26 mouse cellular contexts compared by ENCODE assay signal in the genomic region with DNA sequence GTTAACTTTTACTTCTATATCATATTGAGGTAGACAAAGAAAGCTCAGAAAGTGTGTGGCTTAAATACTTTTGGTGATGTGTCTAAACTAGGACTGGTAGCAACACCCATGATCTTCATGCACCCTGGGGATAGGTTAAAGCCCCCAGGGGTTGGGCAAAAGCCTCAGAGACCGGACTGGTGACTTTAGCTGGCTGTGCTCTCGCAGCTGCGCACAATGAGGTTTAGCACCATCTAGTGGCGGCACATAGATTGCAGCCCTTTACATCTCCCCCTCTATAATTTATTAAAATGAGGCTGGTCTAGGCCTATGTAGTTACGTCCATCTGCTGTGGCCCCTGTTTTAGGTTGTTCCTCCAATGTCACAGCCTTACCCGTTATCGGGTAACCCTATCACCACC. TPM values are rescaled to one million over a fixed set of nuclear protein-coding genes. Genes with fewer than 3 reads are reported as not detected.
DNase-seq lines count a peak whose midpoint lies in the region; ATAC-seq and TF ChIP-seq lines count a peak whose summit lies in the region.
"Not testable (repeated sequence)": the region's sequence is repeated elsewhere in the genome, so short reads cannot be mapped to it uniquely, and the experiment has no call there.
"Had no signal": no experiment of that assay in that cellular context is flagged by ENCODE, and none has a peak within 500 bp of the region (broad histone marks: within the 10 kb centered on the region; RNA-seq: fewer than 3 reads in every experiment).

No protein-coding gene starts in this region.

- TF ChIP-seq EP300 in MEL (IDR thresholded peaks at IDR 0.05; ENCODE audit: low read depth in 1 of 2, low read length in 2 of 2); heart, adult 2 months (IDR thresholded peaks at IDR 0.05; ENCODE audit: insufficient read depth, low read depth, low read length); liver, embryonic 14.5 days (IDR thresholded peaks at IDR 0.05; ENCODE audit: low read depth); lung, postnatal 0 days (IDR thresholded peaks at IDR 0.05): not testable (repeated sequence)

- not testable (repeated sequence) for H3K4me2 ChIP-seq in intestine, postnatal 0 days (replicated peaks; ENCODE audit: low read depth); liver, embryonic 14.5 days (ENCODE audit: low read depth); lung, postnatal 0 days (replicated peaks; ENCODE audit: low read depth, low read length)

- H3K4me1 ChIP-seq in MEL (ENCODE audit: control insufficient read depth in 1 of 2, insufficient read depth in 2 of 2, low read length in 2 of 2); heart, adult 2 months (ENCODE audit: control insufficient read depth, insufficient read depth, low read length); intestine, postnatal 0 days (replicated peaks; ENCODE audit: control insufficient read depth, insufficient read depth, low read length); liver, embryonic 14.5 days (replicated peaks; ENCODE audit: control insufficient read depth in 2 of 2, insufficient read depth in 2 of 2, low read length in 1 of 2); lung, postnatal 0 days (ENCODE audit: insufficient read depth, low read depth, low read length): not testable (repeated sequence)

- intact Hi-C loops in heart, adult 2 months (cut with DNase I): not testable (repeated sequence)

- TF ChIP-seq RAD21 in MEL (IDR thresholded peaks at IDR 0.05; ENCODE audit: low read depth, low read length): not testable (repeated sequence)

- not testable (repeated sequence) for H3K79me2 ChIP-seq in MEL (ENCODE audit: control insufficient read depth, insufficient read depth, low read length, poor library complexity); heart, adult 2 months (replicated peaks; ENCODE audit: control insufficient read depth, insufficient read depth, low read length)

- H3K9me3 ChIP-seq in MEL (replicated peaks; ENCODE audit: insufficient read depth, low read length); intestine, postnatal 0 days (ENCODE audit: control insufficient read depth); liver, embryonic 14.5 days (ENCODE audit: control insufficient read depth, low read length); lung, postnatal 0 days (ENCODE audit: low read length): not testable (repeated sequence)

- not testable (repeated sequence) for H3K4me3 ChIP-seq in MEL (ENCODE audit: control insufficient read depth in 1 of 2, insufficient read depth in 1 of 2, low read depth in 2 of 2, low read length in 2 of 2); heart, adult 2 months; intestine, postnatal 0 days (ENCODE audit: low read depth, low read length); layer of hippocampus, adult 2 months; liver, embryonic 14.5 days (ENCODE audit: insufficient read depth in 1 of 2, low read depth in 2 of 2, low read length in 2 of 2); lung, postnatal 0 days (ENCODE audit: low read depth, low read length)

- ATAC-seq in intestine, postnatal 0 days; liver, embryonic 14.5 days (ENCODE audit: insufficient read depth); lung, postnatal 0 days: not testable (repeated sequence)

- WGBS in heart, adult 2 months: 14% methylated on average over 7 of the region's 7 CpGs
- 17% methylated on average over 7 of the region's 7 CpGs for WGBS in intestine, postnatal 0 days
- 21% methylated on average over 7 of the region's 7 CpGs for WGBS in liver, embryonic 14.5 days (ENCODE audit: insufficient replicate concordance)
- WGBS in lung, postnatal 0 days: 15% methylated on average over 7 of the region's 7 CpGs

- TF ChIP-seq CTCF in MEL (IDR thresholded peaks at IDR 0.05 in 2 of 3, conservative IDR thresholded peaks at IDR 0.05 in 1 of 3; ENCODE audit: control insufficient read depth in 1 of 3, insufficient read depth in 1 of 3, low read depth in 2 of 3, low read length in 3 of 3, poor library complexity in 1 of 3, severe bottlenecking in 1 of 3): peak in 2 of 3 experiments; percentile 7 to 23; a peak in 3 of 6 replicates
- peak; percentile 47 for TF ChIP-seq CTCF in heart, adult 2 months (IDR thresholded peaks at IDR 0.05)
- TF ChIP-seq CTCF in intestine, postnatal 0 days (IDR thresholded peaks at IDR 0.05; ENCODE audit: low read depth): peak; percentile 52
- TF ChIP-seq CTCF in layer of hippocampus, adult 2 months (conservative IDR thresholded peaks at IDR 0.05): peak; percentile 64
- peak; percentile 49 for TF ChIP-seq CTCF in liver, embryonic 14.5 days (IDR thresholded peaks at IDR 0.05; ENCODE audit: low read depth)
- peak; percentile 38 for TF ChIP-seq CTCF in lung, postnatal 0 days (IDR thresholded peaks at IDR 0.05)

- DNase-seq in MEL (ENCODE audit: low read depth, low spot score); heart, adult 2 months; layer of hippocampus, adult 2 months (ENCODE audit: low spot score in 2 of 2); liver, embryonic 14.5 days (ENCODE audit: low read depth in 3 of 3, low spot score in 3 of 3); lung, postnatal 0 days (ENCODE audit: low spot score): not testable (repeated sequence)

- not testable (repeated sequence) for TF ChIP-seq POLR2A in MEL (IDR thresholded peaks at IDR 0.05; ENCODE audit: control insufficient read depth in 1 of 2, insufficient read depth in 1 of 2, low read depth in 1 of 2, low read length in 2 of 2, poor library complexity in 1 of 2); heart, adult 2 months (IDR thresholded peaks at IDR 0.05; ENCODE audit: insufficient read depth, low read depth, low read length)

- H3K27me3 ChIP-seq in MEL (ENCODE audit: control insufficient read depth in 1 of 2, insufficient read depth in 2 of 2, low read length in 2 of 2); heart, adult 2 months (ENCODE audit: control insufficient read depth, insufficient read depth, low read length); intestine, postnatal 0 days (replicated peaks; ENCODE audit: control insufficient read depth, insufficient read depth, low read length); liver, embryonic 14.5 days (ENCODE audit: control insufficient read depth, insufficient read depth, low read length); lung, postnatal 0 days (replicated peaks; ENCODE audit: insufficient read depth, low read length): not testable (repeated sequence)

- not testable (repeated sequence) for H3K27ac ChIP-seq in MEL (ENCODE audit: control insufficient read depth, low read depth, low read length); heart, adult 2 months; intestine, postnatal 0 days (ENCODE audit: low read depth, low read length); layer of hippocampus, adult 2 months; liver, embryonic 14.5 days; lung, postnatal 0 days (ENCODE audit: low read length)

- not testable (repeated sequence) for H3K36me3 ChIP-seq in MEL (ENCODE audit: control insufficient read depth in 1 of 2, insufficient read depth in 2 of 2, low read length in 2 of 2); heart, adult 2 months (ENCODE audit: control insufficient read depth, insufficient read depth, low read length); intestine, postnatal 0 days (ENCODE audit: control insufficient read depth, insufficient read depth); liver, embryonic 14.5 days (replicated peaks; ENCODE audit: control insufficient read depth, insufficient read depth, low read depth); lung, postnatal 0 days (ENCODE audit: insufficient read depth, low read length)

- not testable (repeated sequence) for H3K9ac ChIP-seq in MEL (ENCODE audit: control insufficient read depth, low read depth, low read length, poor library complexity, severe bottlenecking); heart, adult 2 months (ENCODE audit: low read depth, low read length); intestine, postnatal 0 days (ENCODE audit: low read depth, low read length); liver, embryonic 14.5 days (replicated peaks); lung, postnatal 0 days (replicated peaks; ENCODE audit: low read depth)

RNA-seq across cellular contexts. Expression of gene Gm8180, which starts 19.9 kb away (rescaled TPM):
- not detected in 2 replicates for total RNA-seq in MEL (2012; rRNA removed)
- not detected for polyA plus RNA-seq in MEL (2012; ENCODE audit: insufficient read depth in 1 of 2, insufficient read length in 2 of 2, low read depth in 1 of 2, low replicate concordance in 2 of 2, missing spikeins in 1 of 2)
- total RNA-seq in heart, adult 2 months (2021): not detected
- polyA plus RNA-seq in heart, adult 2 months (2012; rRNA removed): not detected in 2 replicates
- polyA plus RNA-seq in intestine, postnatal 0 days (2015; fragmentation: Nextera tagmentation; extraction: Ambion mirVana): not detected in 2 replicates
- not detected for total RNA-seq in layer of hippocampus, adult 2 months (2021)
- polyA plus RNA-seq in liver, embryonic 14.5 days (2012; rRNA removed): not detected in 2 replicates
- not detected in 2 replicates for polyA plus RNA-seq in liver, embryonic 14.5 days (2014; fragmentation: Nextera tagmentation; extraction: Ambion mirVana)
- not detected in 2 replicates for polyA plus RNA-seq in lung, postnatal 0 days (2015; fragmentation: Nextera tagmentation; extraction: Ambion mirVana)
- total RNA-seq: adrenal gland, adult 8-10 months; adrenal gland, postnatal 25 days; CH12.LX; gastrocnemius, adult 18-20 months; gastrocnemius, postnatal 14 days; gastrocnemius, postnatal 4 days; heart, postnatal 14 days; heart, postnatal 4 days had no signal
- polyA plus RNA-seq: activated CD4-positive, CD25-positive, alpha-beta regulatory T cell, adult 4 months; brain, embryonic 14.5 days; cortical plate, adult 2 months; embryonic facial prominence, embryonic 10.5 days; embryonic facial prominence, embryonic 13.5 days; erythroblast, embryonic 14.5 days; forebrain, embryonic 12.5 days; forebrain, embryonic 15.5 days; heart, embryonic 12.5 days; heart, embryonic 15.5 days; hindbrain, embryonic 11.5 days; hindbrain, embryonic 14.5 days had no signal

RNA-seq across cellular contexts. Expression of gene Gm6526, which starts 56.8 kb away (rescaled TPM):
- total RNA-seq in MEL (2012; rRNA removed): 1.2 TPM in 2 replicates
- polyA plus RNA-seq in MEL (2012; ENCODE audit: insufficient read depth in 1 of 2, insufficient read length in 2 of 2, low read depth in 1 of 2, low replicate concordance in 2 of 2, missing spikeins in 1 of 2): under 1 TPM in 1 of 2 experiments, not detected in 1; 0.36 TPM
- not detected for total RNA-seq in heart, adult 2 months (2021)
- polyA plus RNA-seq in heart, adult 2 months (2012; rRNA removed): not detected in 2 replicates
- not detected in 2 replicates for polyA plus RNA-seq in intestine, postnatal 0 days (2015; fragmentation: Nextera tagmentation; extraction: Ambion mirVana)
- not detected for total RNA-seq in layer of hippocampus, adult 2 months (2021)
- polyA plus RNA-seq in liver, embryonic 14.5 days (2012; rRNA removed): not detected in 2 replicates
- not detected in 2 replicates for polyA plus RNA-seq in liver, embryonic 14.5 days (2014; fragmentation: Nextera tagmentation; extraction: Ambion mirVana)
- not detected in 2 replicates for polyA plus RNA-seq in lung, postnatal 0 days (2015; fragmentation: Nextera tagmentation; extraction: Ambion mirVana)
- total RNA-seq: adrenal gland, adult 8-10 months; adrenal gland, postnatal 25 days; gastrocnemius, adult 18-20 months; gastrocnemius, postnatal 14 days; gastrocnemius, postnatal 4 days; heart, postnatal 14 days; heart, postnatal 4 days had no signal
- polyA plus RNA-seq: activated CD4-positive, CD25-positive, alpha-beta regulatory T cell, adult 4 months; brain, embryonic 14.5 days; cortical plate, adult 2 months; embryonic facial prominence, embryonic 10.5 days; embryonic facial prominence, embryonic 13.5 days; erythroblast, embryonic 14.5 days; forebrain, embryonic 12.5 days; forebrain, embryonic 15.5 days; heart, embryonic 12.5 days; heart, embryonic 15.5 days; hindbrain, embryonic 11.5 days; hindbrain, embryonic 14.5 days had no signal
